Mouse (Mus musculus) heart, embryonic 11.5 days (tissue): ENCODE data around the gene Duox2. TPM values are rescaled to one million over a fixed set of nuclear protein-coding genes. Genes with fewer than 3 reads are reported as not detected.

Experiments
- ATAC-seq: fragments of 200-750 bp; cut with Nextera tagmentation; replicated peaks from 2 replicates; pipeline ENCODE4 v1.8.0; 2017; ENCODE audit warnings: moderate library complexity; ENCODE audit not compliant: insufficient number of reproducible peaks, low FRiP score, low TSS enrichment
- H3K27ac ChIP-seq: fragments of 300-500 bp; sonication (generic); 2 replicates; pipeline ENCODE4 v1.5.1; 2014; ENCODE audit warnings: mild to moderate bottlenecking, low read depth, low read length
- H3K27me3 ChIP-seq: fragments of 300-500 bp; sonication (generic); 2 replicates; pipeline ENCODE4 v1.6.1; 2014; ENCODE audit warnings: mild to moderate bottlenecking, low read length, mixed read lengths; ENCODE audit not compliant: control insufficient read depth, insufficient read depth
- H3K36me3 ChIP-seq: fragments of 300-500 bp; sonication (generic); 2 replicates; pipeline ENCODE4 v1.6.1; 2014; ENCODE audit warnings: mild to moderate bottlenecking, low read length, moderate library complexity, mixed read lengths; ENCODE audit not compliant: control insufficient read depth, insufficient read depth
- H3K4me1 ChIP-seq: fragments of 300-500 bp; sonication (generic); 2 replicates; pipeline ENCODE4 v1.6.1; 2014; ENCODE audit warnings: low read length; ENCODE audit not compliant: control insufficient read depth, insufficient read depth
- H3K4me2 ChIP-seq: fragments of 300-500 bp; sonication (generic); 2 replicates; pipeline ENCODE4 v1.6.1; 2014; ENCODE audit warnings: mild to moderate bottlenecking, moderate library complexity
- H3K4me3 ChIP-seq: fragments of 300-500 bp; sonication (generic); 2 replicates; pipeline ENCODE4 v1.5.1; 2014; ENCODE audit warnings: low read depth, low read length
- H3K9ac ChIP-seq: fragments of 300-500 bp; sonication (generic); 2 replicates; pipeline ENCODE4 v1.6.1; 2014; ENCODE audit warnings: mild to moderate bottlenecking, low read depth, low read length, moderate library complexity
- H3K9me3 ChIP-seq: fragments of 300-500 bp; sonication (generic); replicated peaks from 2 replicates; pipeline ENCODE4 v1.6.1; 2016; ENCODE audit warnings: low read length; ENCODE audit not compliant: control insufficient read depth
- WGBS: fragments of 180-500 bp; shearing (Covaris S2); extraction: QIAGEN DNeasy Blood & Tissue Kit; methylation state at CpG from one replicate; pipeline ENCODE4 v1.1.7; 2014; ENCODE audit not compliant: insufficient replicate concordance; 5-methylcytosine and 5-hydroxymethylcytosine counted together
- polyA plus RNA-seq: library from polyadenylated mRNA; unstranded; fragments of >200 nt; fragmentation: Nextera tagmentation; extraction: Ambion mirVana; gene quantifications from 2 replicates; pipeline ENCODE4 v1.2.1, GENCODE M21; 2014

Duox2 gene
- polyA plus RNA-seq, 1 experiment from 2014 or later, result 0.04 TPM

DNA sequence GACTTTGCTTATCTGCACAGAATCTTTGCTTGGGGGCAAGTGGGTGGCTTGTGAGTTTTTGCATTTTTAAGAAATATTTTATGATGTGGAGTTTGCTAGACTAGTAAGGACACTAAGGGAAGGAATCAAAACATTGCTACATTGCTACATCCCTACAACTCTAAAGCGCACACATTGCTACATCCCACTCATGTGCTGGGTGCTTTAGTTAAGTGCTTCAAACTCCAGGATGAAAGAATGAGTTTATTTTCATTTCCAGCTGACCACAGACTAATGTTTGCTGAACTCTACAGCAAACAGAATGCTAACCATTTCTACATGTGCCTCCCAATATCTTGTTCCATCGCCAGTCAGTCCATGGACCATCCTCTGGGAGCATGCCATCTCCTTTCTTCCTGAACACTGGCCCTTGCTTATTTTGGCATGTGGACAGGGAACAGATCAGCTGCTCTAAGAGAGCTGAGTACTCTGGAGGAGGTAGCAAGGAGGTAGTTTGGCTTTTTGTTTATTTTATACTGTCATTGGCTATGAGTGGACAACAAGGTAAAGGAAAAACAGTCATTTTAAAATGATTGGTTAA, 60.3 kb downstream of the Duox2 start:
- Histone ChIP-seq H3K4me2 (no peak overlapping the region), H3K9ac (no peak overlapping the region), H3K27ac (no peak overlapping the region), H3K27me3 (no peaks in the 10 kb centered on the region), H3K9me3 (no peaks in the 10 kb centered on the region), H3K4me1 (peaks cover 3% of the 10 kb centered on the region; the same call in 1 of the 2 replicates), H3K36me3 (no peaks in the 10 kb centered on the region), H3K4me3 (no peak overlapping the region)
- ATAC-seq, result no peak
- 79% methylated on average over 2 of the region's 2 CpGs for WGBS

DNA sequence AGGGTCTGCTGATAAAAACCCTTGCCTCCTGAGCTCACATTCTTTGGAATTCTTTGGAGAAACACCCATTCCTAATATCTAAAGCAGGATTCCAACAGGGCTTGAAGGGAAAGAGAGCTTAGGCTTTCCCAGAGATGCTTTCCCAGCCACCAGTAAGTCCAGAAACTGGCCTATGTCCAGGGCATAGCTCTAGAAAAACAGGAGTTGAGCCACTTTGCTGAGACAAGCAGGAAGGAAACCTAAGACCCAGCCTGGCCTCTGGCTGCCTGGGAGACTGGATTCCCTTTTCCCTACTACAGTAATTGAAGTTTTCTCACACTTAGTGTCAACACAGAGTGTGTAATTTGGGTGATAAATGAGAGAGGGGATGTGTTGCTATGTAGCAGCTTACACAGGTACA, 61.9 kb downstream of the Duox2 start:
- Histone ChIP-seq H3K9ac (no peak overlapping the region), H3K4me2 (no peak overlapping the region), H3K27ac (no peak overlapping the region), H3K9me3 (no peaks in the 10 kb centered on the region), H3K4me3 (no peak overlapping the region), H3K4me1 (peaks cover 3% of the 10 kb centered on the region; the same call in 1 of the 2 replicates), H3K36me3 (no peaks in the 10 kb centered on the region), H3K27me3 (no peaks in the 10 kb centered on the region)
- ATAC-seq, result no peak

DNA sequence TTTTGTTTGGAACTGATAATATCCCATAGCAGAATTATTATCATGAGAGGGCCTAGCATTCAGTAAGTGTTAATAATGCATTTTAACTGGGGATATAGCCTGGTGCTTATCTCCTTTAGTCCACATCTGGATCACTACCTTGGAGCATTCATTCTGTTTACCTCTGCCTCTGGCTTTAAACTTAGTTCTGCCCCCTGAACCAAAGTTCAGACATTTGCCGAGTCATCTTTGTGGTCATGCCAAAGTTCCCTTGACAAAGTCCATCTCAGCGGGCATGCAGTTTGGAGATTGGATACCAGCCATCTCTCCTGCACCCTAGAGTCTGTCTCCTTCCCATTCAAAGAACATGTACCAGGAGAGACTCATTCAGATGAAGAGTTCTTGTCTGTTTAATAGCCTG, 62.8 kb downstream of the Duox2 start:
- H3K9me3 ChIP-seq, result no peaks in the 10 kb centered on the region
- ATAC-seq, result no peak
- peak overlapping the region; percentile 63 for H3K4me3 ChIP-seq
- H3K4me2 ChIP-seq, result peak overlapping the region; percentile 85
- H3K27me3 ChIP-seq, result no peaks in the 10 kb centered on the region
- WGBS, result 74% methylated on average over 2 of the region's 2 CpGs
- no peaks in the 10 kb centered on the region for H3K36me3 ChIP-seq
- peaks cover 3% of the 10 kb centered on the region; the same call in 1 of the 2 replicates for H3K4me1 ChIP-seq
- peak overlapping the region; percentile 73; the same call in 1 of the 2 replicates for H3K9ac ChIP-seq
- H3K27ac ChIP-seq, result no peak overlapping the region

DNA sequence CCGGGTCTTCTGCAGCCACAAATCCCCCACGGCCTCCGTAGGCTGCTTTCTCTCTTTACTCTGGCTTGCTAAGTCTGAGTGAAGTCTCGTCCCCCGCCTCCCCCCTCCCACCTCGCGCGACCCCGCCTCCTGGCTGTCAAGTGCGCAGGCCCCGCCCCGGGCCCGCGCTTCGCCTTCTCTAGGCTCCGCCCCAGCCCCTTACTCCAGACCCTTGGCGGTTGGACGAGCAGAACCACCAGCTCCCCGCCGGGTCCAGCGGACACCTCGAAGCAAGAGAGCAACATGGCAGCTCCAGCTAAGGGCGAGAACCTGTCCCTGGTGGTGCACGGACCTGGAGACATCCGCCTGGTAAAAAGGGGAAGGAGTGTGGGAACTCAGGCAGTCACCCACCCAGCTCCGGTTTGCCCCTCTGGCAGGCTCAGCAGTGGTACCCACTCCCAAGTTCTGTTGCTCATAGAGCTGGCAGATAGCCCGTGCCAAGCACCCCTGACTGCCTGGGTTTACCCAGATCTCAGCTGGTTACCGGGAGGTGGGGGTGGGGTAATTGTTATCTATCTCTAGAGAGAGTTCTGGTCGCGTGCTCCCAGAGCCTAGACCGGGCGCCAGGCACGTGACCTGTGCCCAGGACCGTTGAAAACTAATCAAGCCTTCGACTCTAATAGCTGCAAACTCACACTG, 63.5 kb downstream of the Duox2 start, which contains the start of gene Sord:
Gene Sord, plus strand, starts transcription at position 139 of the 678 bp plus-strand sequence.
- H3K4me2 ChIP-seq, result peak within 1 kb of the TSS; percentile 85
- ATAC-seq, result peak; percentile 91
- peaks cover 3% of the 10 kb centered on the region; the same call in 1 of the 2 replicates for H3K4me1 ChIP-seq
- 2% methylated on average over 35 of the region's 35 CpGs for WGBS
- peak within 1 kb of the TSS; percentile 73 for H3K9ac ChIP-seq
- peak within 1 kb of the TSS; percentile 63 for H3K4me3 ChIP-seq
- no peaks in the 10 kb centered on the region for H3K9me3 ChIP-seq
- H3K36me3 ChIP-seq, result no peaks in the 10 kb centered on the region
- H3K27me3 ChIP-seq, result no peaks in the 10 kb centered on the region
- H3K27ac ChIP-seq, result peak within 1 kb of the TSS; percentile 74; the same call in 1 of the 2 replicates

DNA sequence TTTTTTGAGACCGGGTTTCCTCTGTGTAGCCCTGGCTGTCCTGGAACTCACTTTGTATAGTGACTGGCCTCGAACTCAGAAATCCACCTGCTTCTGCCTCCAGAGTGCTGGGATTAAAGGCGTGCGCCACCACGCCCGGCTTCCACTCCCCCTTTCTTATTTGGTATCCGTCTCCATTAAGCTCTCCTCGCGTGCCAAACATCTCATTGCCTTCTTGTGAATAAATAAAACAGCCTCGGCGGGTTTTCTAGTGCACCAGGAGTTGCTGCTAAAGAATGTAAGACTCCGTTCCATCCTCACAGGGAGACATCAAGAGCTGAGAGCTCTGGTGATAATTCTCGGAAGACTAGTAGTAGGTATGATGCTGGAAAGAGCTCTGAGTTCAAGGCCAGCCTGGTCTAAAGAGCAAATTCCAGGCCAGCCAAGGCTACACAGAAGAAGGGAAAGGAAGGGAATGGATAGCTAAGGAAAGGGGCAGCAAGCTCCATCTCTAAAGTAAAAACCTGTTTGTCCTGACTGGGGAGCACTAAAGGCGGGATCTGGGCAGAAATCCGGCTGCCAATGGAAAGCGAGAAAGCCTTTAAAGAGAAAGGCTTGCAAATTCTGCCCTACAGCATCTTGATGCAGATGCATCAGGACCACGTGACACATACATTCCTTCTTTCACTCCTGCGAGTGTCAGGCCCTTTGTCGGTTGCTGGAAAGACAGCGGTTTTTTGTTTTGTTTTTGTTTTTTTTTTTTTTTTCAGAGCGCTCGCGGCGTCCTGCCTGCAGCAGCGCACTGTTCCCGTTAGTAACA, 64.3 kb downstream of the Duox2 start:
- Histone ChIP-seq H3K27me3 (no peaks in the 10 kb centered on the region), H3K27ac (peak overlapping the region; percentile 74; the same call in 1 of the 2 replicates), H3K36me3 (no peaks in the 10 kb centered on the region), H3K9ac (peak overlapping the region; percentile 68), H3K4me2 (peak overlapping the region; percentile 85), H3K4me3 (peak overlapping the region; percentile 63), H3K4me1 (peaks cover 3% of the 10 kb centered on the region; the same call in 1 of the 2 replicates), H3K9me3 (no peaks in the 10 kb centered on the region)
- ATAC-seq, result no peak
- 6% methylated on average over 26 of the region's 26 CpGs for WGBS

DNA sequence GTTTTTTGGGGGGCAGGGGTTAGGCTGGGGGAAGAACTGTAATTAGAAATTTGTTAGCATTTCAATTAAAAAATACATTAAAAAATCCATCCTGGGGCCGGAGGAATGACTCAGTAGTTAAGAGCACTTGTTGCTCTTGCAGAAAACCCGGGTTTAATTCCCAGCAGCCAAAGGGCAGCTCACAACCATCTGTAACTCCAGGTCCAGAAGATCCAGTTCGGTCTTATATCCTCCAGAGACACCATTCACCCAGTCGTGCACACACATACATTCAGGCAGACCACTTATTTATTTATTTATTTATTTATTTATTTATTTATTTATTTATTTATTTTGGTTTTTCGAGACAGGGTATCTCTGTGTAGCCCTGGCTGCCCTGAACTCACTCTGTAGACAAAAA, 64.9 kb downstream of the Duox2 start:
- H3K4me1 ChIP-seq, result peaks cover 3% of the 10 kb centered on the region; the same call in 1 of the 2 replicates
- no peaks in the 10 kb centered on the region for H3K9me3 ChIP-seq
- H3K27me3 ChIP-seq, result no peaks in the 10 kb centered on the region
- H3K27ac ChIP-seq, result no peak overlapping the region
- peak overlapping the region; percentile 85; the same call in 1 of the 2 replicates for H3K4me2 ChIP-seq
- no peak for ATAC-seq
- H3K9ac ChIP-seq, result no peak overlapping the region
- H3K4me3 ChIP-seq, result no peak overlapping the region
- H3K36me3 ChIP-seq, result no peaks in the 10 kb centered on the region
- WGBS, result 43% methylated on average over 5 of the region's 5 CpGs

DNA sequence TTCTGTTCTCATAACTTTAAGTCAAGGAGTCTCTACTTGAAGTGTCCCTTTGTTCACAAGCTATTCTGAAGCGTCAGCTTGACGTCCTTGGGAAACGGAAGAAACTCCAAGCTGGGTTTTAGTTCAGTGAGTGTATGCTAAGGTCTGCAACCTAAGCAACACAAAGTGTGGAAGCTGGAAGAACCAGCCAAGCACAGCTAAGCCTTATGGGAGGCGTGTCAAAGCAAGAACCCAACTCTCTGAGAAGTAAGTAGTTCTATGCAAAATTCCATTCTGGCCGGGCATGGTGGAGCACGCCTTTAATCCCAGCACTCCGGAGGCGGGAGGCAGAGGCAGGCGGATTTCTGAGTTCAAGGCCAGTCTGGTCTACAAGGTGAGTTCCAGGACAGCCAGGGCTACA, 66.6 kb downstream of the Duox2 start:
- ATAC-seq, result no peak
- Histone ChIP-seq H3K27me3 (no peaks in the 10 kb centered on the region), H3K4me1 (peaks cover 3% of the 10 kb centered on the region; the same call in 1 of the 2 replicates), H3K4me2 (no peak overlapping the region), H3K9me3 (no peaks in the 10 kb centered on the region), H3K36me3 (no peaks in the 10 kb centered on the region), H3K4me3 (no peak overlapping the region), H3K9ac (no peak overlapping the region), H3K27ac (no peak overlapping the region)
- WGBS, result 82% methylated on average over 9 of the region's 9 CpGs

DNA sequence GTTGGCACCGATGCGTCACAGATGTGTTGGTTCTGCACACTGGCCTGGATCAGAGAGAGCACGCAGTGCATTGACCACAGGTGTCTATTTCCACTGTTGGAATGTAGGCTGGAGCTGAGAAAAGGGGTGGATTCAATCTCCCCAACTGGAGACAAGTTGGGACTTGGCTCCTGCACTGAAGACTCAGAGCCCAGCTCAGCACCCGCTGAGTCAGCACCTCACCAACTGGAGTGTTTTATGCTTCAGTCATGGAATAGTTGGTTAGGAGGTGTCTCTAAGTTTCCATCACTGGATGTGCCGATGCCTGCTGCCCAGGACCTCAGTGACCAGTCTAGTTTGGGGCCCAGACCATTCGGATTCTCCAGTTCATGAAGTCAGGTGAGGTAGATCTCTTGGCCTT, 67.9 kb downstream of the Duox2 start:
- no peak overlapping the region for H3K9ac ChIP-seq
- no peaks in the 10 kb centered on the region for H3K27me3 ChIP-seq
- H3K36me3 ChIP-seq, result no peaks in the 10 kb centered on the region
- no peak overlapping the region for H3K4me3 ChIP-seq
- no peak for ATAC-seq
- 80% methylated on average over 6 of the region's 6 CpGs for WGBS
- peaks cover 3% of the 10 kb centered on the region; the same call in 1 of the 2 replicates for H3K4me1 ChIP-seq
- no peak overlapping the region for H3K27ac ChIP-seq
- no peaks in the 10 kb centered on the region for H3K9me3 ChIP-seq
- no peak overlapping the region for H3K4me2 ChIP-seq
